Comparison of ENCODE assay signal across 11 mouse cellular contexts in genomic region chr7:34122987-34123720, GRCm38 (mm10). TPM values are rescaled to one million over a fixed set of nuclear protein-coding genes. Genes with fewer than 3 reads are reported as not detected.
DNase-seq lines count a peak whose midpoint lies in the region; ATAC-seq and TF ChIP-seq lines count a peak whose summit lies in the region.
"Had no signal": no experiment of that assay in that cellular context is flagged by ENCODE, and none has a peak within 500 bp of the region (broad histone marks: within the 10 kb centered on the region; RNA-seq: fewer than 3 reads in every experiment).

No protein-coding gene starts in this region.

- no peak overlapping the region for H3K9ac ChIP-seq in lung, postnatal 0 days (replicated peaks; ENCODE audit: low read depth)
- H3K9ac ChIP-seq in neural tube, embryonic 15.5 days (replicated peaks) = peak overlapping the region; percentile 5; the same call in 1 of the 2 replicates
- H3K9ac ChIP-seq: embryonic facial prominence, embryonic 15.5 days; heart, embryonic 12.5 days; limb, embryonic 15.5 days had no signal

- no peak for TF ChIP-seq EP300 in lung, postnatal 0 days (IDR thresholded peaks at IDR 0.05)

- H3K36me3 ChIP-seq in lung, postnatal 0 days (ENCODE audit: insufficient read depth, low read length) = no peaks in the 10 kb centered on the region
- peaks cover 9% of the 10 kb centered on the region for H3K36me3 ChIP-seq in neural tube, embryonic 15.5 days

- H3K4me2 ChIP-seq in lung, postnatal 0 days (replicated peaks; ENCODE audit: low read depth, low read length) = no peak overlapping the region
- no peak overlapping the region for H3K4me2 ChIP-seq in neural tube, embryonic 15.5 days
- H3K4me2 ChIP-seq: embryonic facial prominence, embryonic 15.5 days; heart, embryonic 12.5 days; limb, embryonic 15.5 days had no signal

- no peak for DNase-seq in gastrocnemius, adult 2 months
- DNase-seq in gastrocnemius, postnatal 14 days = no peak
- peak; percentile 24 for DNase-seq in lung, postnatal 0 days (ENCODE audit: low spot score)
- DNase-seq in lung, postnatal 10 days = no peak
- peak; percentile 35 for DNase-seq in fibroblast of lung, adult 2 months (ENCODE audit: low read depth)
- DNase-seq in urinary bladder, adult 18-20 months (ENCODE audit: low spot score in 2 of 2) = no peak
- DNase-seq in heart, postnatal 4 days = no peak

- WGBS in lung, postnatal 0 days = 91% methylated on average over 6 of the region's 6 CpGs
- 81% methylated on average over 6 of the region's 6 CpGs for WGBS in neural tube, embryonic 15.5 days

- no peak for ATAC-seq in lung, postnatal 0 days
- ATAC-seq in neural tube, embryonic 15.5 days (ENCODE audit: low FRiP score) = no peak

- H3K4me3 ChIP-seq in gastrocnemius, adult 2 months = no peak overlapping the region
- no peak overlapping the region for H3K4me3 ChIP-seq in lung, postnatal 0 days (ENCODE audit: low read depth, low read length)
- no peak overlapping the region for H3K4me3 ChIP-seq in neural tube, embryonic 15.5 days (replicated peaks)
- H3K4me3 ChIP-seq: embryonic facial prominence, embryonic 15.5 days; heart, embryonic 12.5 days; limb, embryonic 15.5 days had no signal

- peak; percentile 38; the same call in 1 of the 2 replicates for TF ChIP-seq CTCF in gastrocnemius, adult 2 months (IDR thresholded peaks at IDR 0.05)
- peak; percentile 53 for TF ChIP-seq CTCF in lung, postnatal 0 days (IDR thresholded peaks at IDR 0.05)

- H3K4me1 ChIP-seq in lung, postnatal 0 days (ENCODE audit: insufficient read depth, low read depth, low read length) = no peaks in the 10 kb centered on the region
- no peaks in the 10 kb centered on the region; the same call in 1 of the 2 replicates for H3K4me1 ChIP-seq in neural tube, embryonic 15.5 days

- no peak overlapping the region for H3K27ac ChIP-seq in gastrocnemius, adult 2 months
- H3K27ac ChIP-seq in lung, postnatal 0 days (ENCODE audit: low read length) = no peak overlapping the region
- H3K27ac ChIP-seq in neural tube, embryonic 15.5 days (replicated peaks) = no peak overlapping the region; the same call in 1 of the 2 replicates
- H3K27ac ChIP-seq: embryonic facial prominence, embryonic 15.5 days; limb, embryonic 15.5 days had no signal

- H3K27me3 ChIP-seq in lung, postnatal 0 days (replicated peaks; ENCODE audit: insufficient read depth, low read length) = no peaks in the 10 kb centered on the region
- H3K27me3 ChIP-seq in neural tube, embryonic 15.5 days (replicated peaks) = no peaks in the 10 kb centered on the region
- H3K27me3 ChIP-seq: embryonic facial prominence, embryonic 15.5 days; heart, embryonic 12.5 days; limb, embryonic 15.5 days had no signal

- intact Hi-C loops in gastrocnemius, adult 2 months (cut with DNase I) = no loop called here
- intact Hi-C loops in gastrocnemius, postnatal 14 days (cut with DNase I; ENCODE audit: low total_unique reads) = no loop called here

- H3K9me3 ChIP-seq in lung, postnatal 0 days (ENCODE audit: low read length) = no peaks in the 10 kb centered on the region
- H3K9me3 ChIP-seq in neural tube, embryonic 15.5 days (replicated peaks) = no peaks in the 10 kb centered on the region
- H3K9me3 ChIP-seq: embryonic facial prominence, embryonic 15.5 days; limb, embryonic 15.5 days had no signal

RNA-seq across cellular contexts. Expression of gene Wtip, which starts 9.9 kb away (rescaled TPM):
- 1 to 10 TPM; 3.2 to 3.9 TPM for total RNA-seq in gastrocnemius, adult 2 months (2021)
- 1 to 10 TPM; 7.0 to 7.3 TPM for total RNA-seq in gastrocnemius, postnatal 14 days (2021)
- 7.9 and 8.5 TPM in 2 replicates for polyA plus RNA-seq in lung, postnatal 0 days (2015; fragmentation: Nextera tagmentation; extraction: Ambion mirVana)
- polyA plus RNA-seq in neural tube, embryonic 15.5 days (2015; fragmentation: Nextera tagmentation; extraction: Ambion mirVana) = 3.5 and 3.8 TPM in 2 replicates
- 10 to 100 TPM; 32.0 to 34.8 TPM for total RNA-seq in heart, postnatal 4 days (2021)

RNA-seq across cellular contexts. Expression of gene Scgb1b30, which starts 27.9 kb away (rescaled TPM):
- not detected for total RNA-seq in gastrocnemius, adult 2 months (2021)
- not detected for total RNA-seq in gastrocnemius, postnatal 14 days (2021)
- not detected in 2 replicates for polyA plus RNA-seq in lung, postnatal 0 days (2015; fragmentation: Nextera tagmentation; extraction: Ambion mirVana)
- polyA plus RNA-seq in neural tube, embryonic 15.5 days (2015; fragmentation: Nextera tagmentation; extraction: Ambion mirVana) = not detected in 2 replicates
- not detected for total RNA-seq in heart, postnatal 4 days (2021)
- polyA plus RNA-seq: embryonic facial prominence, embryonic 15.5 days; heart, embryonic 12.5 days; limb, embryonic 15.5 days had no signal

RNA-seq across cellular contexts. Expression of gene Uba2, which starts 46.2 kb away (rescaled TPM):
- total RNA-seq in gastrocnemius, adult 2 months (2021) = 10 to 100 TPM; 33.4 to 38.7 TPM
- 10 to 100 TPM; 36.4 to 44.3 TPM for total RNA-seq in gastrocnemius, postnatal 14 days (2021)
- polyA plus RNA-seq in lung, postnatal 0 days (2015; fragmentation: Nextera tagmentation; extraction: Ambion mirVana) = 82.8 and 91.2 TPM in 2 replicates
- polyA plus RNA-seq in neural tube, embryonic 15.5 days (2015; fragmentation: Nextera tagmentation; extraction: Ambion mirVana) = 157 and 172 TPM in 2 replicates
- 10 to 100 TPM; 61.8 to 70.6 TPM for total RNA-seq in heart, postnatal 4 days (2021)

Comparison
In these comparisons a context has a peak if more than half of its experiments do, and no peak if none do; other contexts are left out.
1. DNase-seq: peak in lung, postnatal 0 days (single experiment) and fibroblast of lung, adult 2 months (single experiment); none in gastrocnemius, adult 2 months (single experiment), gastrocnemius, postnatal 14 days (single experiment), lung, postnatal 10 days (single experiment), urinary bladder, adult 18-20 months (0 of 2) and heart, postnatal 4 days (single experiment).